Mouse (Mus musculus): ENCODE data around the gene Abt1. TPM values are rescaled to one million over a fixed set of nuclear protein-coding genes. Genes with fewer than 3 reads are reported as not detected.
A peak's percentile ranks its signal among the peaks of the same experiment; 100 is the strongest.

Abt1 gene
- polyA plus RNA-seq, 1 experiment from 2014 or later, result 11.9 TPM

- Histone ChIP-seq H3K4me3 (ENCODE audit: low read depth, low read length) (no peak overlapping the region), H3K27ac (ENCODE audit: low read depth) (no peak overlapping the region), H3K36me3 (ENCODE audit: control insufficient read depth, insufficient read depth, low read length) (no peaks in the 10 kb centered on the region), H3K9ac (ENCODE audit: low read length) (no peak overlapping the region), H3K9me3 (ENCODE audit: control insufficient read depth, low read length) (no peaks in the 10 kb centered on the region), H3K27me3 (replicated peaks; ENCODE audit: control insufficient read depth, insufficient read depth, low read length) (no peaks in the 10 kb centered on the region), H3K4me2 (ENCODE audit: low read length) (no peak overlapping the region), H3K4me1 (replicated peaks; ENCODE audit: control insufficient read depth, insufficient read depth, low read length) (peaks cover 16% of the 10 kb centered on the region; the same call in 1 of the 2 replicates)
- ATAC-seq (replicated peaks; ENCODE audit: low FRiP score, low TSS enrichment, low read depth), result no peak
- WGBS, result 79% methylated on average over 4 of the region's 4 CpGs
- DNase-seq (ENCODE audit: low spot score), result no peak
These were observed 38.4 kb upstream of the Abt1 start for GRCm38 (mm10) chr13:23462063-23462462.

- Histone ChIP-seq H3K27me3 (replicated peaks; ENCODE audit: control insufficient read depth, insufficient read depth, low read length) (no peaks in the 10 kb centered on the region), H3K36me3 (ENCODE audit: control insufficient read depth, insufficient read depth, low read length) (no peaks in the 10 kb centered on the region), H3K9me3 (ENCODE audit: control insufficient read depth, low read length) (no peaks in the 10 kb centered on the region), H3K4me2 (ENCODE audit: low read length) (peak overlapping the region; percentile 20; the same call in 1 of the 2 replicates), H3K4me1 (replicated peaks; ENCODE audit: control insufficient read depth, insufficient read depth, low read length) (0 out of 2 replicates have a peak, but pooled peaks cover 4% of the 10 kb centered on the region), H3K4me3 (ENCODE audit: low read depth, low read length) (no peak overlapping the region), H3K9ac (ENCODE audit: low read length) (no peak overlapping the region), H3K27ac (ENCODE audit: low read depth) (no peak overlapping the region)
- ATAC-seq (replicated peaks; ENCODE audit: low FRiP score, low TSS enrichment, low read depth), result no peak
- 26% methylated on average over 15 of the region's 15 CpGs for WGBS
- no peak for DNase-seq (ENCODE audit: low spot score)
These were observed 35.7 kb upstream of the Abt1 start for GRCm38 (mm10) chr13:23459264-23459846.

DNA sequence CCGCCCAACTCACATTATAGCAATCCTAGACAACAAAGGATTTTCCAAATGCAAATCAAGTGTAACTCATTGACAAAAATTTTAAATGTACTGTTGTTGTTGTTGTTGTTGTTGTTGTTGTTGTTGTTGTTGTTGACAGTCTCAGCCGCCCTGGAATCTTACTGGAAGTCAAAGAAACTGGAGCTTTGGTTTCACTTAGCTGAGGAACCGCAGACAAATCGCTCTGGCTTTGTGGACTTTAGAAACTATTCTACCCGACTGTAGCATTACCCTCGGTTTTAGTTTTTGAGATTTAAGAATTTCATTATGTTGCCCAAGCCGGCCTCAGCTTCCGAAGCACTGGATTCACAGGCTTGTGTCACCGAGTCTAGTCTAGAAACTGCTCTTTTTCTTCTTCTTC is 30.3 kb upstream of the Abt1 start:
- peak; percentile 64 for DNase-seq (ENCODE audit: low spot score)
- Histone ChIP-seq H3K9me3 (ENCODE audit: control insufficient read depth, low read length) (no peaks in the 10 kb centered on the region), H3K27me3 (replicated peaks; ENCODE audit: control insufficient read depth, insufficient read depth, low read length) (no peaks in the 10 kb centered on the region), H3K4me3 (ENCODE audit: low read depth, low read length) (peak overlapping the region; percentile 53), H3K4me1 (replicated peaks; ENCODE audit: control insufficient read depth, insufficient read depth, low read length) (no peaks in the 10 kb centered on the region), H3K9ac (ENCODE audit: low read length) (peak overlapping the region; percentile 60), H3K36me3 (ENCODE audit: control insufficient read depth, insufficient read depth, low read length) (no peaks in the 10 kb centered on the region), H3K4me2 (ENCODE audit: low read length) (peak overlapping the region; percentile 49), H3K27ac (ENCODE audit: low read depth) (peak overlapping the region; percentile 87)
- WGBS, result under 1% methylated on average over 9 of the region's 9 CpGs
- ATAC-seq (replicated peaks; ENCODE audit: low FRiP score, low TSS enrichment, low read depth), result no peak

- Histone ChIP-seq H3K4me2 (ENCODE audit: low read length) (peak overlapping the region; percentile 49), H3K9me3 (ENCODE audit: control insufficient read depth, low read length) (no peaks in the 10 kb centered on the region), H3K9ac (ENCODE audit: low read length) (peak overlapping the region; percentile 60), H3K4me1 (replicated peaks; ENCODE audit: control insufficient read depth, insufficient read depth, low read length) (no peaks in the 10 kb centered on the region), H3K4me3 (ENCODE audit: low read depth, low read length) (peak overlapping the region; percentile 53), H3K27me3 (replicated peaks; ENCODE audit: control insufficient read depth, insufficient read depth, low read length) (no peaks in the 10 kb centered on the region), H3K27ac (ENCODE audit: low read depth) (peak overlapping the region; percentile 87), H3K36me3 (ENCODE audit: control insufficient read depth, insufficient read depth, low read length) (no peaks in the 10 kb centered on the region)
- DNase-seq (ENCODE audit: low spot score) (peak; percentile 90), ATAC-seq (replicated peaks; ENCODE audit: low FRiP score, low TSS enrichment, low read depth) (peak; percentile 91)
- WGBS, result under 1% methylated on average over 25 of the region's 25 CpGs
These were observed 29.7 kb upstream of the Abt1 start for GRCm38 (mm10) chr13:23453362-23453862.

DNA sequence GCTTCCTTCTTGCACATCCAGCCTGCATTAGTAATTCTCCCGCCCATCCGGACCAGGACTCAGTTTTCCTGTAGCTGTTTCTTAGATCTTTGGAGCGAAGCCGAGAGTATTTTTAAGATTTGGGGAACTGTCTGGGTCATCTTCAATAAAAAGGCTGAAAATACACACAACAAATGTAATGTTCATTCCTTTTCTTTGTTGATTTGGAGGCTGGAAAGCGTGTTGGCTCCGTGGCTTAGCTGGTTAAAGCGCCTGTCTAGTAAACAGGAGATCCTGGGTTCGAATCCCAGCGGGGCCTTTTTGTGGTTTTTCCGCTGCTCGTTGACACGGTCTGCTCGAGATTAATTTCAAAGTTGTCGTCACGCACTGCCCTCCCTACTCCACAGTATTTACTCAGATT is 26.7 kb upstream of the Abt1 start:
- Histone ChIP-seq H3K9ac (ENCODE audit: low read length) (peak overlapping the region; percentile 31), H3K4me2 (ENCODE audit: low read length) (peak overlapping the region; percentile 72), H3K4me3 (ENCODE audit: low read depth, low read length) (peak overlapping the region; percentile 44), H3K27ac (ENCODE audit: low read depth) (peak overlapping the region; percentile 47; the same call in 1 of the 2 replicates), H3K9me3 (ENCODE audit: control insufficient read depth, low read length) (no peaks in the 10 kb centered on the region), H3K4me1 (replicated peaks; ENCODE audit: control insufficient read depth, insufficient read depth, low read length) (no peaks in the 10 kb centered on the region; the same call in 1 of the 2 replicates), H3K27me3 (replicated peaks; ENCODE audit: control insufficient read depth, insufficient read depth, low read length) (no peaks in the 10 kb centered on the region), H3K36me3 (ENCODE audit: control insufficient read depth, insufficient read depth, low read length) (no peaks in the 10 kb centered on the region)
- DNase-seq (ENCODE audit: low spot score) (peak; percentile 95), ATAC-seq (replicated peaks; ENCODE audit: low FRiP score, low TSS enrichment, low read depth) (peak; percentile 28; the same call in 1 of the 2 replicates)
- under 1% methylated on average over 15 of the region's 15 CpGs for WGBS

DNA sequence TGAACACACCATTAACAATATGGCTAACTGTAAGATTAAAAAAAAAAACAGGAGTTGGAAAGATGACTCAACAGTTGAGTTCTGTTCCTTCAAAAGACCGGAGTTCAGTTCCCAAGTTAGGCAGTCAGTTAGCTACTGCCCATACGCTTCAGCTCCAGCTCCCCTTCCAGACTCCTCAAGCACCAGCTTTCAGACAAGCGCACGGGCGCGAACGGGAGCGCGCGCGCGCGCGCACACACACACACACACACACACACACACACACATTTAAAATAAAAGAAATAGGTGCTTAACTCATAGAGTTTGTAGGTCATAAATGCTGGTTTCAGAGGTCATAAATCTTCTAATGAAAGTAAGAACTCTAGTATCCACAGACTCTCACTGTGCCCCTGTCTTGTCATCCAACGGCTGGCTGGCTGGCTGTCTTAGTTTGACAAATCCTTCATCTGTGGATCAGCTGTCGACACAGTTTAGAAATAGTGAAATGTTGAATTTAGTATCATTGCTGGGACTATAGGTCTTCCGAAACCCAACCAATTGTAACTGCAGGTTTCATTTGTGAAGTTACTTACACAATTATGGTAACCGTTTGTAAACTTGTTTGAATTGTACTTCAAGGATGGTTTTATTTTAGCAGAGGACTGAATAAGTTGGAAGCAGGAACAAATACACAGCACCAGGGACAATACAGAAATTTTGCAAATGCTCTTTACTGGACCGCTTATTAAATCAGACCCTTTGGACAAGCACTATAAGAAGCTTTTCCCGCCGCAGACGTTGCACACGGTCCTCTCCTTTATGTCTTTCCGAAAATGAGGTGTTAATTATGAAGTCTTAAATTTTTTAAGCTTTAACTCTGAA is 25.8 kb upstream of the Abt1 start:
- Histone ChIP-seq H3K4me3 (ENCODE audit: low read depth, low read length) (peak overlapping the region; percentile 44), H3K27me3 (replicated peaks; ENCODE audit: control insufficient read depth, insufficient read depth, low read length) (no peaks in the 10 kb centered on the region), H3K9me3 (ENCODE audit: control insufficient read depth, low read length) (no peaks in the 10 kb centered on the region), H3K9ac (ENCODE audit: low read length) (peak overlapping the region; percentile 31), H3K27ac (ENCODE audit: low read depth) (no peak overlapping the region; the same call in 1 of the 2 replicates), H3K4me1 (replicated peaks; ENCODE audit: control insufficient read depth, insufficient read depth, low read length) (peaks cover 4% of the 10 kb centered on the region), H3K4me2 (ENCODE audit: low read length) (peak overlapping the region; percentile 72), H3K36me3 (ENCODE audit: control insufficient read depth, insufficient read depth, low read length) (no peaks in the 10 kb centered on the region)
- ATAC-seq (replicated peaks; ENCODE audit: low FRiP score, low TSS enrichment, low read depth) (no peak), DNase-seq (ENCODE audit: low spot score) (peak; percentile 86)
- under 1% methylated on average over 24 of the region's 24 CpGs for WGBS

GRCm38 (mm10) chr13:23448758-23449157 is 25.1 kb upstream of the Abt1 start:
- no peaks in the 10 kb centered on the region for H3K27me3 ChIP-seq (replicated peaks; ENCODE audit: control insufficient read depth, insufficient read depth, low read length)
- H3K9ac ChIP-seq (ENCODE audit: low read length), result peak overlapping the region; percentile 31
- peak overlapping the region; percentile 44 for H3K4me3 ChIP-seq (ENCODE audit: low read depth, low read length)
- WGBS, result 57% methylated on average over 3 of the region's 3 CpGs
- DNase-seq (ENCODE audit: low spot score) (peak; percentile 53), ATAC-seq (replicated peaks; ENCODE audit: low FRiP score, low TSS enrichment, low read depth) (no peak)
- H3K36me3 ChIP-seq (ENCODE audit: control insufficient read depth, insufficient read depth, low read length), result no peaks in the 10 kb centered on the region
- H3K4me1 ChIP-seq (replicated peaks; ENCODE audit: control insufficient read depth, insufficient read depth, low read length), result peaks cover 7% of the 10 kb centered on the region
- H3K4me2 ChIP-seq (ENCODE audit: low read length), result peak overlapping the region; percentile 72
- H3K27ac ChIP-seq (ENCODE audit: low read depth), result no peak overlapping the region
- H3K9me3 ChIP-seq (ENCODE audit: control insufficient read depth, low read length), result no peaks in the 10 kb centered on the region

GRCm38 (mm10) chr13:23446498-23446952 is 22.9 kb upstream of the Abt1 start:
- H3K4me2 ChIP-seq (ENCODE audit: low read length), result peak overlapping the region; percentile 77
- peak overlapping the region; percentile 71 for H3K4me3 ChIP-seq (ENCODE audit: low read depth, low read length)
- H3K27me3 ChIP-seq (replicated peaks; ENCODE audit: control insufficient read depth, insufficient read depth, low read length), result no peaks in the 10 kb centered on the region
- ATAC-seq (replicated peaks; ENCODE audit: low FRiP score, low TSS enrichment, low read depth) (peak; percentile 71), DNase-seq (ENCODE audit: low spot score) (peak; percentile 97)
- H3K9me3 ChIP-seq (ENCODE audit: control insufficient read depth, low read length), result no peaks in the 10 kb centered on the region
- H3K9ac ChIP-seq (ENCODE audit: low read length), result peak overlapping the region; percentile 76
- under 1% methylated on average over 16 of the region's 16 CpGs for WGBS
- peak overlapping the region; percentile 96 for H3K27ac ChIP-seq (ENCODE audit: low read depth)
- peaks cover 7% of the 10 kb centered on the region for H3K4me1 ChIP-seq (replicated peaks; ENCODE audit: control insufficient read depth, insufficient read depth, low read length)
- H3K36me3 ChIP-seq (ENCODE audit: control insufficient read depth, insufficient read depth, low read length), result no peaks in the 10 kb centered on the region
